Mouse (Mus musculus) central nervous system, embryonic 18 days (tissue): Measurements from ENCODE around the gene Siah1a. TPM values are rescaled to one million over a fixed set of nuclear protein-coding genes. Genes with fewer than 3 reads are reported as not detected.

Source experiments
- polyA plus RNA-seq: library from polyadenylated mRNA; depleted of rRNA; stranded (reverse); fragments of >200 nt; gene quantifications from 2 replicates; pipeline ENCODE4 v1.2.3, GENCODE M21; 2012; rRNA removed

Siah1a gene
- polyA plus RNA-seq, result 61.5 and 61.8 TPM in 2 replicates

GRCm38 (mm10) chr8:86745221-86745934 lies at the start of gene Siah1a, which contains the start of gene Gm10638:
Gene Siah1a, minus strand, starts transcription at chr8:86745934.
Gene Gm10638, plus strand, starts transcription at chr8:86745699.

Other genes with a start within 250 kb of the Siah1a start
- gene Abcc12, start 165.2 kb downstream of the Siah1a start, polyA plus RNA-seq, result 0.62 and 0.87 TPM in 2 replicates
- 47.7 and 50.8 TPM in 2 replicates for gene Lonp2, start 121.9 kb downstream of the Siah1a start, polyA plus RNA-seq
- gene Gm10638, start 235 bp downstream of the Siah1a start, polyA plus RNA-seq, result 2.3 and 2.6 TPM in 2 replicates
- 14.1 and 15.8 TPM in 2 replicates for gene N4bp1, start 139.3 kb upstream of the Siah1a start, polyA plus RNA-seq